ENCODE assay signal across 16 mouse cellular contexts in the genomic region with DNA sequence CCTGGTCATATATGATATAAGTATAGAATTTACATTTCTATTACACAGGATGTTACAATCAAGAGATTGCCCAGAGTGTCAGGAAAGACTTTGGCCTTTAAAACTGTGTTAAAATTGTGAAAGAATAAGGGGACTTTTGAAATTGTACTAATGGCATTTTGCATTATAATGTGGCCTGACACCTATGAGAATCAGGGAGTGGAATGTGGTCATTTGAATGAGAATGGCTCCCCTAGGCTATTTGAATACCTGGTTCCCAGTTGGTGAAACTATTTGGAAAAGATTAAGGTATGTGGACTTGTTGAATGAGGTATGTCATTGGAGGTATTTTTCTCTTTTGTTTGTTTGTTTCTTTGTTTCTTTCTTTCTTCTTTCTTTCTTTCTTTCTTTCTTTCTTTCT.
A peak's percentile ranks its signal among the peaks of the same experiment; 100 is the strongest.
DNase-seq lines count a peak whose midpoint lies in the region.
"Had no signal": no experiment of that assay in that cellular context is flagged by ENCODE, and none has a peak within 500 bp of the region (broad histone marks: within the 10 kb centered on the region; RNA-seq: fewer than 3 reads in every experiment).

No protein-coding gene starts in this region.

- DNase-seq in ES-CJ7 (ENCODE audit: low read depth, low spot score) (peak; percentile 67), R1 (ENCODE audit: low read depth, low spot score) (peak; percentile 84), ZHBTc4 (ENCODE audit: low read depth, low spot score) (peak; percentile 67)
- DNase-seq in right cerebral cortex, adult 2 months (ENCODE audit: low spot score in 2 of 2) = no peak
- DNase-seq in kidney, postnatal 36 days = no peak
- DNase-seq: adrenal gland, adult 2 months; adrenal gland, postnatal 10 days; adrenal gland, postnatal 25 days; B cell, adult 2 months; cerebellum, adult 11 months; cerebellum, adult 18-20 months; cerebellum, adult 8-10 months; cerebellum, adult 9-11 months; cerebellum, postnatal 14 days; cerebellum, postnatal 36 days; embryo, embryonic 11 days had no signal

Comparison
In these comparisons a context has a peak if more than half of its experiments do, and no peak if none do; other contexts are left out.
1. DNase-seq: peak in ES-CJ7 (single experiment), R1 (single experiment) and ZHBTc4 (single experiment); none in right cerebral cortex, adult 2 months (0 of 2) and kidney, postnatal 36 days (0 of 2).